Mouse (Mus musculus): ENCODE measurements around the gene Abca5. TPM values are rescaled to one million over a fixed set of nuclear protein-coding genes. Genes with fewer than 3 reads are reported as not detected.
"Not testable (repeated sequence)": the region's sequence is repeated elsewhere in the genome, so short reads cannot be mapped to it uniquely, and the experiment has no call there.

Abca5 gene
- polyA plus RNA-seq, 1 experiment from 2014 or later = 2.3 TPM

GRCm38 (mm10) chr11:110357756-110358551, 20.4 kb upstream of the Abca5 start:
- WGBS (ENCODE audit: insufficient replicate concordance) = 54% methylated on average over 16 of the region's 16 CpGs
- DNase-seq (peak; percentile 29), ATAC-seq (peak; percentile 65)
- no peak overlapping the region for H3K4me2 ChIP-seq (ENCODE audit: low read depth, low read length)
- no peak overlapping the region for H3K27ac ChIP-seq (ENCODE audit: low read depth)
- no peaks in the 10 kb centered on the region for H3K27me3 ChIP-seq (ENCODE audit: insufficient read depth, low read length)
- H3K36me3 ChIP-seq (replicated peaks; ENCODE audit: insufficient read depth, low read length) = no peaks in the 10 kb centered on the region
- H3K4me3 ChIP-seq (ENCODE audit: low read depth, low read length) = no peak overlapping the region
- no peak overlapping the region for H3K9ac ChIP-seq (replicated peaks)
- H3K4me1 ChIP-seq (ENCODE audit: insufficient read depth) = no peaks in the 10 kb centered on the region
- TF ChIP-seq CTCF (IDR thresholded peaks at IDR 0.05; ENCODE audit: low read depth) (peak; percentile 67), EP300 (IDR thresholded peaks at IDR 0.05; ENCODE audit: low read depth) (no peak)
- no peaks in the 10 kb centered on the region for H3K9me3 ChIP-seq (ENCODE audit: low read length)

- H3K4me3 ChIP-seq (ENCODE audit: low read depth, low read length); H3K27me3 ChIP-seq (ENCODE audit: insufficient read depth, low read length); H3K4me2 ChIP-seq (ENCODE audit: low read depth, low read length); H3K27ac ChIP-seq (ENCODE audit: low read depth); H3K9ac ChIP-seq (replicated peaks); ATAC-seq; H3K36me3 ChIP-seq (replicated peaks; ENCODE audit: insufficient read depth, low read length); H3K9me3 ChIP-seq (ENCODE audit: low read length); DNase-seq; H3K4me1 ChIP-seq (ENCODE audit: insufficient read depth): not testable (repeated sequence)
- 70% methylated on average over 9 of the region's 9 CpGs for WGBS (ENCODE audit: insufficient replicate concordance)
Observed at GRCm38 (mm10) chr11:110355131-110355530, 17.6 kb upstream of the Abca5 start.

- no peak for ATAC-seq
- H3K4me3 ChIP-seq (ENCODE audit: low read depth, low read length) = no peak overlapping the region
- TF ChIP-seq CTCF (IDR thresholded peaks at IDR 0.05; ENCODE audit: low read depth) (no peak), EP300 (IDR thresholded peaks at IDR 0.05; ENCODE audit: low read depth) (no peak)
- WGBS (ENCODE audit: insufficient replicate concordance) = 77% methylated on average over 9 of the region's 9 CpGs
- no peaks in the 10 kb centered on the region for H3K4me1 ChIP-seq (ENCODE audit: insufficient read depth)
- DNase-seq = no peak
- H3K36me3 ChIP-seq (replicated peaks; ENCODE audit: insufficient read depth, low read length) = no peaks in the 10 kb centered on the region
- no peak overlapping the region for H3K27ac ChIP-seq (ENCODE audit: low read depth)
- H3K9ac ChIP-seq (replicated peaks) = no peak overlapping the region
- no peak overlapping the region for H3K4me2 ChIP-seq (ENCODE audit: low read depth, low read length)
- no peaks in the 10 kb centered on the region for H3K27me3 ChIP-seq (ENCODE audit: insufficient read depth, low read length)
- no peaks in the 10 kb centered on the region for H3K9me3 ChIP-seq (ENCODE audit: low read length)
Observed at GRCm38 (mm10) chr11:110354261-110354660, 16.7 kb upstream of the Abca5 start.

GRCm38 (mm10) chr11:110348170-110348569, 10.7 kb upstream of the Abca5 start:
- 68% methylated on average over 2 of the region's 2 CpGs for WGBS (ENCODE audit: insufficient replicate concordance)
- TF ChIP-seq CTCF (IDR thresholded peaks at IDR 0.05; ENCODE audit: low read depth) (no peak), EP300 (IDR thresholded peaks at IDR 0.05; ENCODE audit: low read depth) (no peak)
- DNase-seq = no peak
- Histone ChIP-seq H3K4me1 (ENCODE audit: insufficient read depth) (no peaks in the 10 kb centered on the region), H3K27ac (ENCODE audit: low read depth) (no peak overlapping the region), H3K4me2 (ENCODE audit: low read depth, low read length) (no peak overlapping the region), H3K9me3 (ENCODE audit: low read length) (no peaks in the 10 kb centered on the region), H3K4me3 (ENCODE audit: low read depth, low read length) (no peak overlapping the region), H3K9ac (replicated peaks) (no peak overlapping the region), H3K36me3 (replicated peaks; ENCODE audit: insufficient read depth, low read length) (no peaks in the 10 kb centered on the region), H3K27me3 (ENCODE audit: insufficient read depth, low read length) (no peaks in the 10 kb centered on the region)
- ATAC-seq = no peak

GRCm38 (mm10) chr11:110347768-110348167, 10.3 kb upstream of the Abca5 start:
- no peak overlapping the region for H3K4me2 ChIP-seq (ENCODE audit: low read depth, low read length)
- no peak overlapping the region for H3K4me3 ChIP-seq (ENCODE audit: low read depth, low read length)
- no peaks in the 10 kb centered on the region for H3K36me3 ChIP-seq (replicated peaks; ENCODE audit: insufficient read depth, low read length)
- no peaks in the 10 kb centered on the region for H3K4me1 ChIP-seq (ENCODE audit: insufficient read depth)
- no peak overlapping the region for H3K27ac ChIP-seq (ENCODE audit: low read depth)
- DNase-seq (no peak), ATAC-seq (no peak)
- no peaks in the 10 kb centered on the region for H3K27me3 ChIP-seq (ENCODE audit: insufficient read depth, low read length)
- 59% methylated on average over 6 of the region's 6 CpGs for WGBS (ENCODE audit: insufficient replicate concordance)
- no peaks in the 10 kb centered on the region for H3K9me3 ChIP-seq (ENCODE audit: low read length)
- H3K9ac ChIP-seq (replicated peaks) = no peak overlapping the region
- TF ChIP-seq CTCF (IDR thresholded peaks at IDR 0.05; ENCODE audit: low read depth) = no peak
- TF ChIP-seq EP300 (IDR thresholded peaks at IDR 0.05; ENCODE audit: low read depth) = no peak

DNA sequence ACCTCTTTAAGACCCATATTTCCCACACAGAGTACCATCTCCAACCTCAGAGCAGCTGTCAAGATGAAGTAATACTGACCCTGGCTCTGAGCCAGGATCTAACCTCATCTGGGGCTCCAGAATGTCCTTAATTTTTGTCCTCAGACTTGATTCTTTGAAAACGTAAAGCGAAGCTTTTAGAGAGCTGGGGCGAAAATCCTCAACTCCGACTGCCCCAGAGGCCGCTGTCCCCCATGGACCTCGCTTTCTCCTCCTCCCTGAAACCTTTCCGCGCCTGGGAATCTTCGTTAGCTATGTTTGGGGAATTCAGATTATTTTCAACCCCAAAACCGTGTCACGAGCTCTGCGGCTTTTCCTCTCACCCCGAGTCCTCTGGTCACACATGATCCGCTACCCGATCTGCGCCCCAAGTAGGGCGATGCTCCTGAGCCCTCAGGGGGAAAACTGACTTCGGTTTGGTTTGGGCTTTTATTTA, 665 bp downstream of the Abca5 start:
- Histone ChIP-seq H3K27me3 (ENCODE audit: insufficient read depth, low read length) (peaks cover 8% of the 10 kb centered on the region), H3K4me2 (ENCODE audit: low read depth, low read length) (peak overlapping the region; percentile 93), H3K4me1 (ENCODE audit: insufficient read depth) (peaks cover 6% of the 10 kb centered on the region; the same call in 1 of the 2 replicates), H3K36me3 (replicated peaks; ENCODE audit: insufficient read depth, low read length) (no peaks in the 10 kb centered on the region), H3K9ac (replicated peaks) (peak overlapping the region; percentile 69), H3K4me3 (ENCODE audit: low read depth, low read length) (peak overlapping the region; percentile 91), H3K9me3 (ENCODE audit: low read length) (no peaks in the 10 kb centered on the region), H3K27ac (ENCODE audit: low read depth) (no peak overlapping the region)
- DNase-seq (peak; percentile 35), ATAC-seq (no peak)
- TF ChIP-seq CTCF (IDR thresholded peaks at IDR 0.05; ENCODE audit: low read depth) (no peak), EP300 (IDR thresholded peaks at IDR 0.05; ENCODE audit: low read depth) (no peak)
- 2% methylated on average over 18 of the region's 18 CpGs for WGBS (ENCODE audit: insufficient replicate concordance)
